Mouse (Mus musculus): ENCODE results near the gene Morc1. TPM values are rescaled to one million over a fixed set of nuclear protein-coding genes. Genes with fewer than 3 reads are reported as not detected.

The Morc1 gene
- polyA plus RNA-seq, 1 experiment, result not detected

DNA sequence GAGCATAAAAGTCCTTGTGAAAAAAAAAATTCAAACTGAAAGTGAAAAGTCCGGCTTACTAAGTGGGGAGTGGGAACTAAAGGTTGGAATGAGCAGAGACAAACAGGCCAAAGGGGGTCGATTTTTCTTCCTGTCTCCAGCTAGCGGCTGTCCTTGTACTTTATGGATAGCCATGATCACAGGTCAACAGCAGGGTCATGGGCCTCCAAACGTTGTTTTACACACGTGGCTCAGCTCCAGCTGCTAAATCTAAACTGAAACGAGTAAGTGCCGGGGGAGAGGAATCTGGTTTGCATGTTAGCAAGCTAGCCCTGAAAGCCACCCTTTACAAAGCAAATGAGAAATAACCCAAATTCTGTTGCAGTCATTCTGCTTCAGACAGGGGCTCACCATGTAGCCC lies 21.5 kb upstream of the Morc1 start:
- Histone ChIP-seq H3K27me3 (ENCODE audit: control insufficient read depth, insufficient read depth, low read length) (no peaks in the 10 kb centered on the region), H3K4me1 (ENCODE audit: control insufficient read depth, insufficient read depth, low read length) (no peaks in the 10 kb centered on the region), H3K27ac (ENCODE audit: insufficient read depth, low read length) (no peak overlapping the region), H3K4me3 (replicated peaks; ENCODE audit: insufficient read depth, low read depth, low read length) (no peak overlapping the region)
- no peak for DNase-seq
- 78% methylated on average over 7 of the region's 7 CpGs for WGBS
- TF ChIP-seq POLR2A (IDR thresholded peaks at IDR 0.05; ENCODE audit: borderline replicate concordance, insufficient read depth, low read length) (no peak), CTCF (IDR thresholded peaks at IDR 0.05; ENCODE audit: borderline replicate concordance, insufficient read depth, low read depth, low read length) (no peak)

- WGBS, result 78% methylated on average over 3 of the region's 3 CpGs
- no peak for DNase-seq
- H3K27ac ChIP-seq (ENCODE audit: insufficient read depth, low read length), result no peak overlapping the region
Measured at GRCm38 (mm10) chr16:48410125-48410524, 20.9 kb upstream of the Morc1 start.

DNA sequence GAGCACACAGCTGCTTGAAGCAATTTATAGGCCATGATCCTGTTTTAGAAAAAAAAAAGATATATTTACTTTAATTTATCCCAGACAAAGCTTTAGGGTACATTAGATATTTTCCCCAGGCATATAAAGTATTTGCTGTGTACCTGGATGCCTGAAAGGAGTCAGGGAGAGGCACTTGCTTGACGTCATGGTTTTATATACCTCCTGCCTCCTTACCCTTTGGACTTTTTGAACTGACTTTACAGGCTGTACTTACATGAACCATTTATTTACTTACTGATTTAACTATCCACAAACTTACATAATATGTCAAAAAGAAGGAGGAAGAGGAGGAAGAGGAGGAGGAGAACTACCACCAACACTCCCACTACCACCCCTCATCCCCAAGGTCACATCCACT lies 18.8 kb upstream of the Morc1 start, which contains the start of gene Gm5485:
Gm5485 (minus strand) TSS at position 171 of the 400 bp plus-strand sequence.
- Histone ChIP-seq H3K4me3 (replicated peaks; ENCODE audit: insufficient read depth, low read depth, low read length) (no peak within 1 kb of the TSS), H3K27me3 (ENCODE audit: control insufficient read depth, insufficient read depth, low read length) (no peaks in the 10 kb centered on the region), H3K4me1 (ENCODE audit: control insufficient read depth, insufficient read depth, low read length) (no peaks in the 10 kb centered on the region), H3K27ac (ENCODE audit: insufficient read depth, low read length) (no peak within 1 kb of the TSS)
- 96% methylated on average over 1 of the region's 1 CpGs for WGBS
- TF ChIP-seq POLR2A (IDR thresholded peaks at IDR 0.05; ENCODE audit: borderline replicate concordance, insufficient read depth, low read length) (no peak), CTCF (IDR thresholded peaks at IDR 0.05; ENCODE audit: borderline replicate concordance, insufficient read depth, low read depth, low read length) (no peak)
- no peak for DNase-seq

More at GRCm38 (mm10) chr16:48410125-48410524, 20.9 kb upstream of the Morc1 start:
- no peaks in the 10 kb centered on the region for H3K4me1 ChIP-seq (ENCODE audit: control insufficient read depth, insufficient read depth, low read length)
- H3K4me3 ChIP-seq (replicated peaks; ENCODE audit: insufficient read depth, low read depth, low read length), result no peak overlapping the region
- TF ChIP-seq POLR2A (IDR thresholded peaks at IDR 0.05; ENCODE audit: borderline replicate concordance, insufficient read depth, low read length), result no peak
- TF ChIP-seq CTCF (IDR thresholded peaks at IDR 0.05; ENCODE audit: borderline replicate concordance, insufficient read depth, low read depth, low read length), result no peak
- H3K27me3 ChIP-seq (ENCODE audit: control insufficient read depth, insufficient read depth, low read length), result no peaks in the 10 kb centered on the region

DNA sequence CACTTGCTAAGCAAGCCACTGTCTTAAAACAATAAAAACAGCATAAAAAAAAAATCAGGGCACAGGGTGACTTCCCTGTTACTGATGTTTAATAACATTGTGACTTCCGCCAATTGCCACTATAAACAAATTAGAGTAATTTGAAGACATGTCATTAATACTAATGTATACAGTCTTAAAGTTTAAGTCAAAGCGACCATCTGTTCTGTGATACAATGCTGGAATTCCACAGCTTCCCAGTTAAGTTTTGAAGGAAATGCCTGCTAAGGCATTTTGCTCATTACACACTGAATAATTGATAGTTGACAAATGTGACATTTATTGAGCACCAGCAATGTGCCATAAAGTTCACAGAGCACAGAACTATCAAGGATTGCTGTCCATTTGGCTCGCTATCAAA lies 12.5 kb upstream of the Morc1 start:
- no peak for TF ChIP-seq CTCF (IDR thresholded peaks at IDR 0.05; ENCODE audit: borderline replicate concordance, insufficient read depth, low read depth, low read length)
- TF ChIP-seq POLR2A (IDR thresholded peaks at IDR 0.05; ENCODE audit: borderline replicate concordance, insufficient read depth, low read length), result no peak
- DNase-seq, result no peak
- Histone ChIP-seq H3K27ac (ENCODE audit: insufficient read depth, low read length) (no peak overlapping the region), H3K27me3 (ENCODE audit: control insufficient read depth, insufficient read depth, low read length) (no peaks in the 10 kb centered on the region), H3K4me3 (replicated peaks; ENCODE audit: insufficient read depth, low read depth, low read length) (no peak overlapping the region), H3K4me1 (ENCODE audit: control insufficient read depth, insufficient read depth, low read length) (no peaks in the 10 kb centered on the region)
- 85% methylated on average over 3 of the region's 3 CpGs for WGBS

- no peak overlapping the region for H3K4me3 ChIP-seq (replicated peaks; ENCODE audit: insufficient read depth, low read depth, low read length)
- TF ChIP-seq POLR2A (IDR thresholded peaks at IDR 0.05; ENCODE audit: borderline replicate concordance, insufficient read depth, low read length) (no peak), CTCF (IDR thresholded peaks at IDR 0.05; ENCODE audit: borderline replicate concordance, insufficient read depth, low read depth, low read length) (no peak)
- DNase-seq, result no peak
- WGBS, result 92% methylated on average over 2 of the region's 2 CpGs
- no peaks in the 10 kb centered on the region for H3K4me1 ChIP-seq (ENCODE audit: control insufficient read depth, insufficient read depth, low read length)
- H3K27ac ChIP-seq (ENCODE audit: insufficient read depth, low read length), result no peak overlapping the region
- H3K27me3 ChIP-seq (ENCODE audit: control insufficient read depth, insufficient read depth, low read length), result no peaks in the 10 kb centered on the region
Measured at GRCm38 (mm10) chr16:48419035-48419434, 12.0 kb upstream of the Morc1 start.

DNA sequence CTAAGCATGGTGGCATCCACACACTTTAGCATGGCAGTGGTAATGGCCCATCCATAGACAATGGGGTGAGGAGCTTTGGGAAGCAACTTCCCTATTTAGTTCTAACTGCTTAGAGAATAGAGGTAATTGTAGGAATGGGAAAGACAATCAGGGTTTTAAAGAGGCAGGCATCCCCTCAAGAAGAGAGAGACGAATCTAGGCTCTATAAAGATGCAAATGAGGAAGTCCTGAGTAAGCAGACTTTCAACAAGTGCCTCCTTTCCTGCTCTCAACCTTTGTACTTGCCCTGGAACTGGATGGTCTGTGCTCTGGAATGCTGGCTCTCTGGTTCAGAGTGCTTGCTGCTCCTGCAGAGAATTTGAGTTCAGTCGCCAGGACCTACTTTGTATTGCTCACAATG lies 8.5 kb upstream of the Morc1 start:
- H3K27ac ChIP-seq (ENCODE audit: insufficient read depth, low read length), result no peak overlapping the region
- TF ChIP-seq POLR2A (IDR thresholded peaks at IDR 0.05; ENCODE audit: borderline replicate concordance, insufficient read depth, low read length), result no peak
- no peak for TF ChIP-seq CTCF (IDR thresholded peaks at IDR 0.05; ENCODE audit: borderline replicate concordance, insufficient read depth, low read depth, low read length)
- WGBS, result 45% methylated on average over 2 of the region's 2 CpGs

GRCm38 (mm10) chr16:48424069-48424468 lies 7.0 kb upstream of the Morc1 start:
- 83% methylated on average over 4 of the region's 4 CpGs for WGBS

More for the DNA sequence above, 8.5 kb upstream of the Morc1 start:
- DNase-seq, result no peak
- Histone ChIP-seq H3K4me3 (replicated peaks; ENCODE audit: insufficient read depth, low read depth, low read length) (no peak overlapping the region), H3K4me1 (ENCODE audit: control insufficient read depth, insufficient read depth, low read length) (no peaks in the 10 kb centered on the region), H3K27me3 (ENCODE audit: control insufficient read depth, insufficient read depth, low read length) (no peaks in the 10 kb centered on the region)

GRCm38 (mm10) chr16:48429427-48429826 lies 1.6 kb upstream of the Morc1 start:
- WGBS, result 76% methylated on average over 1 of the region's 1 CpGs
- no peak overlapping the region for H3K4me3 ChIP-seq (replicated peaks; ENCODE audit: insufficient read depth, low read depth, low read length)
- no peaks in the 10 kb centered on the region for H3K27me3 ChIP-seq (ENCODE audit: control insufficient read depth, insufficient read depth, low read length)
- no peak for TF ChIP-seq POLR2A (IDR thresholded peaks at IDR 0.05; ENCODE audit: borderline replicate concordance, insufficient read depth, low read length)
- TF ChIP-seq CTCF (IDR thresholded peaks at IDR 0.05; ENCODE audit: borderline replicate concordance, insufficient read depth, low read depth, low read length), result no peak
- H3K4me1 ChIP-seq (ENCODE audit: control insufficient read depth, insufficient read depth, low read length), result no peaks in the 10 kb centered on the region
- DNase-seq, result no peak
- no peak overlapping the region for H3K27ac ChIP-seq (ENCODE audit: insufficient read depth, low read length)

More at GRCm38 (mm10) chr16:48424069-48424468, 7.0 kb upstream of the Morc1 start:
- Histone ChIP-seq H3K4me1 (ENCODE audit: control insufficient read depth, insufficient read depth, low read length) (no peaks in the 10 kb centered on the region), H3K27me3 (ENCODE audit: control insufficient read depth, insufficient read depth, low read length) (no peaks in the 10 kb centered on the region), H3K4me3 (replicated peaks; ENCODE audit: insufficient read depth, low read depth, low read length) (no peak overlapping the region), H3K27ac (ENCODE audit: insufficient read depth, low read length) (no peak overlapping the region)
- no peak for TF ChIP-seq CTCF (IDR thresholded peaks at IDR 0.05; ENCODE audit: borderline replicate concordance, insufficient read depth, low read depth, low read length)
- TF ChIP-seq POLR2A (IDR thresholded peaks at IDR 0.05; ENCODE audit: borderline replicate concordance, insufficient read depth, low read length), result no peak
- DNase-seq, result no peak
